In the genomic region with DNA sequence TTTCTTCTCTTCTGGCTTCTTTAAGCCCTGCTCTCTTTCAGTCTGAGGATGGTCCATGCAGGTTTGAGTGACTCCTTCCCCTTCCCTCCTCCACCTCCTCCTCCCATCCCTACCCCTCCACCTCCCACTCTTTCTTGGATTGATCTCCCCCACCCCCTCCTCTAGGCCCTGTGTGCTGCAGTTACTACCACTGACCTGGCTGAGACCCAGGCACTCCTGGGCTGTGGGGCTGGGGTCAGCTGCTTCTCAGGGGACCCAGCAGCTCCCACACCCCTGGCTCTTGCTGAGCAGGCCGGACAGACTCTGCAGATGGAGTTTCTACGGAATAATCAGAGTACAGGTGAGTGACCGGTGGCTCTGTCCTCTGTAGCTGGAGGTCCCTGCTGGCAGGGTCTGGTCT, we compare ENCODE assay signal across 13 mouse cellular contexts. TPM values are rescaled to one million over a fixed set of nuclear protein-coding genes. Genes with fewer than 3 reads are reported as not detected.
DNase-seq lines count a peak whose midpoint lies in the region; ATAC-seq and TF ChIP-seq lines count a peak whose summit lies in the region.
"Had no signal": no experiment of that assay in that cellular context is flagged by ENCODE, and none has a peak within 500 bp of the region (broad histone marks: within the 10 kb centered on the region; RNA-seq: fewer than 3 reads in every experiment).

No protein-coding gene starts in this region.

- intact Hi-C loops in left cerebral cortex, postnatal 10 days (cut with DNase I), result no loop called here

- ATAC-seq in heart, embryonic 12.5 days (ENCODE audit: insufficient number of reproducible peaks, low FRiP score), result no peak
- ATAC-seq in lung, embryonic 16.5 days (ENCODE audit: low read depth), result no peak
- no peak for ATAC-seq in heart, embryonic 16.5 days (replicated peaks; ENCODE audit: extremely low read depth, insufficient read depth, low FRiP score)
- ATAC-seq in inflammation-experienced regulatory T-cells, adult 6 months, result no peak
- ATAC-seq: CD4-positive, CD25-positive, alpha-beta regulatory T cell, adult 4 months had no signal

- no peak for TF ChIP-seq POLR2A in myocyte (IDR thresholded peaks at IDR 0.05; ENCODE audit: insufficient read length, low read depth)

- H3K9ac ChIP-seq in heart, embryonic 12.5 days, result peak overlapping the region; percentile 13; the same call in 1 of the 2 replicates
- peak overlapping the region; percentile 68 for H3K9ac ChIP-seq in lung, embryonic 16.5 days (ENCODE audit: low read length)
- peak overlapping the region; percentile 61 for H3K9ac ChIP-seq in heart, embryonic 16.5 days (ENCODE audit: low read length)
- H3K9ac ChIP-seq: neural tube, embryonic 12.5 days had no signal

- H3K4me1 ChIP-seq in heart, embryonic 12.5 days (replicated peaks), result peaks cover 57% of the 10 kb centered on the region
- peaks cover 41% of the 10 kb centered on the region for H3K4me1 ChIP-seq in lung, embryonic 16.5 days (replicated peaks; ENCODE audit: control insufficient read depth, insufficient read depth, low read length)
- peaks cover 37% of the 10 kb centered on the region for H3K4me1 ChIP-seq in heart, embryonic 16.5 days (ENCODE audit: control insufficient read depth, insufficient read depth, low read length)

- no peaks in the 10 kb centered on the region for H3K27me3 ChIP-seq in heart, embryonic 12.5 days (replicated peaks)
- H3K27me3 ChIP-seq in lung, embryonic 16.5 days (ENCODE audit: control insufficient read depth, insufficient read depth, low read depth, low read length), result no peaks in the 10 kb centered on the region
- H3K27me3 ChIP-seq in heart, embryonic 16.5 days (ENCODE audit: control insufficient read depth, insufficient read depth, low read length), result no peaks in the 10 kb centered on the region
- no peaks in the 10 kb centered on the region for H3K27me3 ChIP-seq in myocyte (ENCODE audit: control insufficient read depth, insufficient read depth, insufficient read length)
- H3K27me3 ChIP-seq: neural tube, embryonic 12.5 days had no signal

- no peaks in the 10 kb centered on the region for H3K9me3 ChIP-seq in heart, embryonic 12.5 days (replicated peaks)
- no peaks in the 10 kb centered on the region for H3K9me3 ChIP-seq in lung, embryonic 16.5 days (ENCODE audit: control insufficient read depth, low read length)
- no peaks in the 10 kb centered on the region for H3K9me3 ChIP-seq in heart, embryonic 16.5 days (replicated peaks; ENCODE audit: control insufficient read depth, low read length)
- H3K9me3 ChIP-seq: neural tube, embryonic 12.5 days had no signal

- no peak overlapping the region for H3ac ChIP-seq in myocyte (ENCODE audit: control insufficient read depth, insufficient read length)

- whole genome bisulfite sequencing in heart, embryonic 12.5 days, result 66% methylated on average over 3 of the region's 3 CpGs
- 55% methylated on average over 3 of the region's 3 CpGs for whole genome bisulfite sequencing in lung, embryonic 16.5 days
- WGBS in heart, embryonic 16.5 days, result 75% methylated on average over 3 of the region's 3 CpGs

- H3K4me2 ChIP-seq in heart, embryonic 12.5 days, result peak overlapping the region; percentile 30
- peak overlapping the region; percentile 67 for H3K4me2 ChIP-seq in lung, embryonic 16.5 days (ENCODE audit: low read depth, low read length)
- H3K4me2 ChIP-seq in heart, embryonic 16.5 days (ENCODE audit: low read depth, low read length), result peak overlapping the region; percentile 51
- H3K4me2 ChIP-seq in myocyte (ENCODE audit: low read depth), result peak overlapping the region; percentile 56
- H3K4me2 ChIP-seq: neural tube, embryonic 12.5 days had no signal

- H3K79me2 ChIP-seq in myocyte (ENCODE audit: control insufficient read depth, insufficient read depth), result no peaks in the 10 kb centered on the region

- no peak for DNase-seq in heart, adult 9 months (ENCODE audit: low spot score in 2 of 2)
- no peak for DNase-seq in lung, postnatal 4 days
- DNase-seq in left cerebral cortex, postnatal 10 days (ENCODE audit: extremely low spot score in 1 of 2, low spot score in 2 of 2), result no peak
- DNase-seq: right cerebral cortex, postnatal 14 days; thymus, postnatal 36 days had no signal

- H3K36me3 ChIP-seq in heart, embryonic 12.5 days, result peaks cover 34% of the 10 kb centered on the region
- peaks cover 23% of the 10 kb centered on the region for H3K36me3 ChIP-seq in lung, embryonic 16.5 days (ENCODE audit: control insufficient read depth, insufficient read depth, low read length)
- peaks cover 20% of the 10 kb centered on the region for H3K36me3 ChIP-seq in heart, embryonic 16.5 days (ENCODE audit: control insufficient read depth, insufficient read depth)
- peaks cover 5% of the 10 kb centered on the region for H3K36me3 ChIP-seq in myocyte (ENCODE audit: control insufficient read depth, insufficient read depth)
- H3K36me3 ChIP-seq: neural tube, embryonic 12.5 days had no signal

- 0 out of 2 replicates have a peak overlapping the region, but pooled peaks have one; percentile 6 for H3K4me3 ChIP-seq in heart, embryonic 12.5 days
- peak overlapping the region; percentile 46 for H3K4me3 ChIP-seq in lung, embryonic 16.5 days (ENCODE audit: low read length)
- peak overlapping the region; percentile 38 for H3K4me3 ChIP-seq in heart, embryonic 16.5 days (ENCODE audit: low read length)
- no peak overlapping the region for H3K4me3 ChIP-seq in myocyte
- H3K4me3 ChIP-seq: neural tube, embryonic 12.5 days had no signal

- peak overlapping the region; percentile 74 for H3K27ac ChIP-seq in heart, embryonic 12.5 days (ENCODE audit: poor library complexity, severe bottlenecking)
- H3K27ac ChIP-seq in lung, embryonic 16.5 days (ENCODE audit: low read length), result peak overlapping the region; percentile 99
- H3K27ac ChIP-seq in heart, embryonic 16.5 days (ENCODE audit: low read length), result peak overlapping the region; percentile 92
- H3K27ac ChIP-seq: neural tube, embryonic 12.5 days had no signal

TF ChIP-seq in myocyte, 11 proteins besides CTCF, POLR2A, EP300 and RAD21:
- TF ChIP-seq REST (IDR thresholded peaks at IDR 0.05; ENCODE audit: insufficient read depth, insufficient read length) (no peak), E2F4 (IDR thresholded peaks at IDR 0.05; ENCODE audit: insufficient read depth) (no peak), TCF3 (IDR thresholded peaks at IDR 0.05; ENCODE audit: insufficient read length, low read depth) (no peak), MYOG (IDR thresholded peaks at IDR 0.05; ENCODE audit: control insufficient read depth in 1 of 3, insufficient read depth in 1 of 3, insufficient read length in 2 of 3, low read depth in 2 of 3) (no peak), TCF12 (IDR thresholded peaks at IDR 0.05; ENCODE audit: insufficient read depth, poor library complexity, severe bottlenecking) (no peak)

RNA-seq across cellular contexts. Expression of gene Gm45837, which starts 16.1 kb away (rescaled TPM):
- polyA plus RNA-seq in heart, embryonic 12.5 days (2016; fragmentation: Nextera tagmentation; extraction: Ambion mirVana), result 0.74 and 2.9 TPM in 2 replicates
- 2.4 and 8.8 TPM in 2 replicates for polyA plus RNA-seq in lung, embryonic 16.5 days (2015; fragmentation: Nextera tagmentation; extraction: Ambion mirVana)
- polyA plus RNA-seq in heart, embryonic 16.5 days (2015; fragmentation: Nextera tagmentation; extraction: Ambion mirVana), result 2.0 and 7.8 TPM in 2 replicates
- polyA plus RNA-seq in myocyte (2012; fragmentation: generic; extraction: Trizol), result 0.55 TPM
- total RNA-seq in left cerebral cortex, postnatal 10 days (2021), result 1 to 10 TPM; 1.1 to 1.8 TPM
- 10 to 100 TPM in 2 of 3 experiments, 1 to 10 TPM in 1; 6.7 to 39.0 (median 18.9) TPM for polyA plus RNA-seq in inflammation-experienced regulatory T-cells, adult 6 months (2017; shearing (Covaris generic))
- total RNA-seq: gastrocnemius, adult 18-20 months had no signal
- polyA plus RNA-seq: neural tube, embryonic 12.5 days had no signal

RNA-seq across cellular contexts. Expression of gene Pde2a, which starts 26.9 kb away (rescaled TPM):
- 3.2 and 6.2 TPM in 2 replicates for polyA plus RNA-seq in heart, embryonic 12.5 days (2016; fragmentation: Nextera tagmentation; extraction: Ambion mirVana)
- polyA plus RNA-seq in lung, embryonic 16.5 days (2015; fragmentation: Nextera tagmentation; extraction: Ambion mirVana), result 14.8 and 22.5 TPM in 2 replicates
- 12.7 and 21.1 TPM in 2 replicates for polyA plus RNA-seq in heart, embryonic 16.5 days (2015; fragmentation: Nextera tagmentation; extraction: Ambion mirVana)
- polyA plus RNA-seq in myocyte (2012; fragmentation: generic; extraction: Trizol), result 49.3 TPM
- 100 to 1,000 TPM; 294 to 295 TPM for total RNA-seq in left cerebral cortex, postnatal 10 days (2021)
- 10 to 100 TPM in 2 of 3 experiments, 1 to 10 TPM in 1; 6.1 to 36.2 (median 19.9) TPM for polyA plus RNA-seq in inflammation-experienced regulatory T-cells, adult 6 months (2017; shearing (Covaris generic))

RNA-seq across cellular contexts. Expression of gene Arap1, which starts 46.7 kb away (rescaled TPM):
- polyA plus RNA-seq in heart, embryonic 12.5 days (2016; fragmentation: Nextera tagmentation; extraction: Ambion mirVana), result 19.9 and 22.5 TPM in 2 replicates
- polyA plus RNA-seq in lung, embryonic 16.5 days (2015; fragmentation: Nextera tagmentation; extraction: Ambion mirVana), result 115 and 118 TPM in 2 replicates
- polyA plus RNA-seq in heart, embryonic 16.5 days (2015; fragmentation: Nextera tagmentation; extraction: Ambion mirVana), result 32.6 and 35.1 TPM in 2 replicates
- 24.7 TPM for polyA plus RNA-seq in myocyte (2012; fragmentation: generic; extraction: Trizol)
- 10 to 100 TPM; 16.1 to 17.8 TPM for total RNA-seq in left cerebral cortex, postnatal 10 days (2021)
- polyA plus RNA-seq in inflammation-experienced regulatory T-cells, adult 6 months (2017; shearing (Covaris generic)), result 10 to 100 TPM; 29.0 to 58.0 (median 41.3) TPM

Comparison
In these comparisons a context has a peak if more than half of its experiments do, and no peak if none do; other contexts are left out.
1. H3K9ac ChIP-seq: peak in every context shown above with its lines; median percentile 68 in lung, embryonic 16.5 days; 61 in heart, embryonic 16.5 days; 13 in heart, embryonic 12.5 days.